Mouse (Mus musculus): ENCODE measurements around the gene Pan3. TPM values are rescaled to one million over a fixed set of nuclear protein-coding genes. Genes with fewer than 3 reads are reported as not detected.

Gene Pan3
- polyA plus RNA-seq, 1 experiment from 2014 or later = 70.0 TPM

- peaks cover 13% of the 10 kb centered on the region for H3K4me1 ChIP-seq
- H3K27ac ChIP-seq = no peak overlapping the region
- no peak overlapping the region for H3K9ac ChIP-seq
- no peaks in the 10 kb centered on the region for H3K27me3 ChIP-seq
- no peak for ATAC-seq (ENCODE audit: borderline replicate concordance, extremely low read depth, low FRiP score, low TSS enrichment)
- H3K4me3 ChIP-seq = no peak overlapping the region
- H3K36me3 ChIP-seq = no peaks in the 10 kb centered on the region
- no peak overlapping the region for H3K4me2 ChIP-seq
- WGBS = 55% methylated on average over 16 of the region's 16 CpGs
- no peaks in the 10 kb centered on the region for H3K9me3 ChIP-seq
These were observed 167.9 kb downstream of the Pan3 start for GRCm38 (mm10) chr5:147597825-147598224.

Other genes with a start within 250 kb of the Pan3 start
- not detected in 2 replicates for gene Gsx1, start 241.5 kb upstream of the Pan3 start, polyA plus RNA-seq (2015; fragmentation: Nextera tagmentation; extraction: Ambion mirVana)
- gene Pdx1, start 160.2 kb upstream of the Pan3 start, polyA plus RNA-seq (2015; fragmentation: Nextera tagmentation; extraction: Ambion mirVana) = not detected in 2 replicates
- gene Cdx2, start 122.9 kb upstream of the Pan3 start, polyA plus RNA-seq (2015; fragmentation: Nextera tagmentation; extraction: Ambion mirVana) = not detected in 2 replicates
- gene Urad, start 107.7 kb upstream of the Pan3 start, polyA plus RNA-seq (2015; fragmentation: Nextera tagmentation; extraction: Ambion mirVana) = not detected in 2 replicates
- gene Flt3, start 29.7 kb upstream of the Pan3 start, polyA plus RNA-seq (2015; fragmentation: Nextera tagmentation; extraction: Ambion mirVana) = 0.08 and 0.21 TPM in 2 replicates